Mouse (Mus musculus) heart, embryonic 14.5 days (tissue): ENCODE measurements around the gene Tmem51. TPM values are rescaled to one million over a fixed set of nuclear protein-coding genes. Genes with fewer than 3 reads are reported as not detected.

Experiments
- ATAC-seq: fragments of 200-750 bp; cut with Nextera tagmentation; 2 replicates; pipeline ENCODE4 v1.8.0; 2017; ENCODE audit warnings: low read depth, moderate TSS enrichment; ENCODE audit not compliant: insufficient number of reproducible peaks, insufficient read depth, low FRiP score
- H3K27ac ChIP-seq, 2 experiments: fragments of 200-500 bp in 1 of 2; fragments of 300-500 bp in 1 of 2; sonication (generic) in 1 of 2; replicated peaks in 1 of 2; 2 replicates each; pipeline ENCODE4 v1.5.1; 2012 to 2014; ENCODE audit warnings: low read depth in 2 of 2, low read length in 2 of 2, control low read depth in 1 of 2, mild to moderate bottlenecking in 1 of 2, mixed read lengths in 1 of 2; ENCODE audit not compliant: control insufficient read depth in 1 of 2, insufficient read depth in 1 of 2
- H3K27me3 ChIP-seq: fragments of 300-500 bp; sonication (generic); 2 replicates; pipeline ENCODE4 v1.6.1; 2014; ENCODE audit warnings: mild to moderate bottlenecking, low read length, control low read depth; ENCODE audit not compliant: control insufficient read depth, insufficient read depth
- H3K36me3 ChIP-seq: fragments of 300-500 bp; sonication (generic); 2 replicates; pipeline ENCODE4 v1.6.1; 2014; ENCODE audit warnings: mild to moderate bottlenecking, control low read depth, low read length, mixed read lengths; ENCODE audit not compliant: control insufficient read depth, insufficient read depth
- H3K4me1 ChIP-seq, 2 experiments: fragments of 200-500 bp in 1 of 2; fragments of 300-500 bp in 1 of 2; sonication (generic) in 1 of 2; 2 replicates each; pipeline ENCODE4 v1.6.1; 2012 to 2014; ENCODE audit warnings: low read length in 2 of 2, control low read depth in 1 of 2, mixed read lengths in 1 of 2; ENCODE audit not compliant: control insufficient read depth in 2 of 2, insufficient read depth in 2 of 2
- H3K4me2 ChIP-seq: fragments of 300-500 bp; sonication (generic); 2 replicates; pipeline ENCODE4 v1.6.1; 2014; ENCODE audit warnings: mild to moderate bottlenecking, low read length
- H3K4me3 ChIP-seq, 2 experiments: fragments of 200-500 bp in 1 of 2; fragments of 300-500 bp in 1 of 2; sonication (generic) in 1 of 2; 2 replicates each; pipeline ENCODE4 v1.5.1; 2012 to 2014; ENCODE audit warnings: low read length in 2 of 2, mild to moderate bottlenecking in 2 of 2, control low read depth in 1 of 2, low read depth in 1 of 2, moderate library complexity in 1 of 2; ENCODE audit not compliant: control insufficient read depth in 1 of 2, insufficient read depth in 1 of 2
- H3K9ac ChIP-seq: fragments of 300-500 bp; sonication (generic); 2 replicates; pipeline ENCODE4 v1.6.1; 2014; ENCODE audit warnings: mild to moderate bottlenecking, low read length
- H3K9me3 ChIP-seq: fragments of 300-500 bp; sonication (generic); 2 replicates; pipeline ENCODE4 v1.6.1; 2016; ENCODE audit warnings: low read length, control low read depth; ENCODE audit not compliant: control insufficient read depth
- WGBS: fragments of 180-500 bp; shearing (Covaris S2); extraction: QIAGEN DNeasy Blood & Tissue Kit; methylation state at CpG from one replicate; pipeline ENCODE4 v1.1.7; 2014; 5-methylcytosine and 5-hydroxymethylcytosine counted together
- polyA plus RNA-seq: library from polyadenylated mRNA; unstranded; fragments of >200 nt; fragmentation: Nextera tagmentation; extraction: Ambion mirVana; gene quantifications from 2 replicates; pipeline ENCODE4 v1.2.1, GENCODE M21; 2014

Gene Tmem51
- polyA plus RNA-seq, 1 experiment from 2014 or later = 36.4 TPM

GRCm38 (mm10) chr4:142081631-142082283, 2.3 kb downstream of the Tmem51 start:
- 40% methylated on average over 13 of the region's 13 CpGs for WGBS
- H3K4me2 ChIP-seq = peak overlapping the region; percentile 72
- peak overlapping the region in 1 of 2 experiments; percentile 71; a peak in 2 of 4 replicates for H3K27ac ChIP-seq
- peak overlapping the region; percentile 18 for H3K9ac ChIP-seq
- H3K36me3 ChIP-seq = no peaks in the 10 kb centered on the region
- no peaks in the 10 kb centered on the region for H3K27me3 ChIP-seq
- no peak for ATAC-seq
- no peak overlapping the region for H3K4me3 ChIP-seq
- peaks cover 47 to 67% of the 10 kb centered on the region in 2 experiments for H3K4me1 ChIP-seq
- no peaks in the 10 kb centered on the region for H3K9me3 ChIP-seq

- Histone ChIP-seq H3K27me3 (no peaks in the 10 kb centered on the region), H3K27ac (peak overlapping the region; percentile 3 to 71; a peak in 2 of 4 replicates), H3K4me1 (peaks cover 47 to 67% of the 10 kb centered on the region in 2 experiments), H3K36me3 (no peaks in the 10 kb centered on the region), H3K4me3 (no peak overlapping the region), H3K9ac (peak overlapping the region; percentile 18; the same call in 1 of the 2 replicates), H3K9me3 (no peaks in the 10 kb centered on the region), H3K4me2 (peak overlapping the region; percentile 72)
- WGBS = 62% methylated on average over 18 of the region's 18 CpGs
- ATAC-seq = no peak
These were observed 3.0 kb downstream of the Tmem51 start for GRCm38 (mm10) chr4:142080901-142081630.

GRCm38 (mm10) chr4:142080487-142080767, 3.7 kb downstream of the Tmem51 start:
- Histone ChIP-seq H3K4me3 (no peak overlapping the region), H3K4me2 (peak overlapping the region; percentile 72; the same call in 1 of the 2 replicates), H3K9me3 (no peaks in the 10 kb centered on the region), H3K36me3 (no peaks in the 10 kb centered on the region), H3K27me3 (no peaks in the 10 kb centered on the region), H3K27ac (peak overlapping the region in 1 of 2 experiments; percentile 71; a peak in 2 of 4 replicates), H3K4me1 (peaks cover 50 to 70% of the 10 kb centered on the region in 2 experiments), H3K9ac (no peak overlapping the region)
- WGBS = 81% methylated on average over 4 of the region's 4 CpGs
- no peak for ATAC-seq

GRCm38 (mm10) chr4:142079629-142080486, 4.2 kb downstream of the Tmem51 start:
- ATAC-seq = no peak
- Histone ChIP-seq H3K36me3 (no peaks in the 10 kb centered on the region), H3K27me3 (no peaks in the 10 kb centered on the region), H3K9ac (no peak overlapping the region; the same call in 1 of the 2 replicates), H3K9me3 (no peaks in the 10 kb centered on the region), H3K4me1 (peaks cover 52 to 71% of the 10 kb centered on the region in 2 experiments), H3K4me2 (no peak overlapping the region), H3K27ac (peak overlapping the region; percentile 66 to 71), H3K4me3 (no peak overlapping the region)
- whole genome bisulfite sequencing = 51% methylated on average over 14 of the region's 14 CpGs

GRCm38 (mm10) chr4:142077572-142078271, 6.4 kb downstream of the Tmem51 start:
- H3K27ac ChIP-seq = peak overlapping the region; percentile 46 to 65
- H3K4me1 ChIP-seq = peaks cover 49 to 70% of the 10 kb centered on the region in 2 experiments
- peak overlapping the region; percentile 43; the same call in 1 of the 2 replicates for H3K9ac ChIP-seq
- H3K4me2 ChIP-seq = peak overlapping the region; percentile 39
- H3K27me3 ChIP-seq = no peaks in the 10 kb centered on the region
- no peaks in the 10 kb centered on the region for H3K36me3 ChIP-seq
- no peaks in the 10 kb centered on the region for H3K9me3 ChIP-seq
- 0 out of 2 replicates have a peak, but pooled peaks have one; percentile 14 for ATAC-seq
- WGBS = 18% methylated on average over 18 of the region's 18 CpGs
- 0 out of 4 replicates have a peak overlapping the region, but pooled peaks of 1 of the 2 experiments have one; percentile 3 for H3K4me3 ChIP-seq

- H3K4me1 ChIP-seq = peaks cover 48 to 70% of the 10 kb centered on the region in 2 experiments
- no peak overlapping the region for H3K4me3 ChIP-seq
- H3K9ac ChIP-seq = no peak overlapping the region
- no peaks in the 10 kb centered on the region for H3K9me3 ChIP-seq
- H3K36me3 ChIP-seq = no peaks in the 10 kb centered on the region
- 52% methylated on average over 1 of the region's 1 CpGs for WGBS
- peak overlapping the region in 1 of 2 experiments; percentile 65; a peak in 2 of 4 replicates for H3K27ac ChIP-seq
- ATAC-seq = no peak
- no peak overlapping the region for H3K4me2 ChIP-seq
- no peaks in the 10 kb centered on the region for H3K27me3 ChIP-seq
These were observed 7.2 kb downstream of the Tmem51 start for GRCm38 (mm10) chr4:142076883-142077282.

- no peak overlapping the region for H3K4me2 ChIP-seq
- peaks cover 48 to 70% of the 10 kb centered on the region in 2 experiments for H3K4me1 ChIP-seq
- no peak overlapping the region for H3K27ac ChIP-seq
- no peak overlapping the region for H3K9ac ChIP-seq
- WGBS = 84% methylated on average over 11 of the region's 11 CpGs
- no peak overlapping the region for H3K4me3 ChIP-seq
- no peaks in the 10 kb centered on the region for H3K36me3 ChIP-seq
- H3K9me3 ChIP-seq = no peaks in the 10 kb centered on the region
- no peaks in the 10 kb centered on the region for H3K27me3 ChIP-seq
- ATAC-seq = no peak
These were observed 8.2 kb downstream of the Tmem51 start for GRCm38 (mm10) chr4:142075931-142076330.
